Mouse (Mus musculus): ENCODE data around the gene C2cd4b. TPM values are rescaled to one million over a fixed set of nuclear protein-coding genes. Genes with fewer than 3 reads are reported as not detected.
A peak's percentile ranks its signal among the peaks of the same experiment; 100 is the strongest.

The C2cd4b gene
- polyA plus RNA-seq, 1 experiment from 2014 or later: 1.7 TPM

- no peaks in the 10 kb centered on the region for H3K27me3 ChIP-seq (replicated peaks)
- no peak overlapping the region for H3K9ac ChIP-seq
- no peak overlapping the region for H3K4me3 ChIP-seq (replicated peaks)
- no peak overlapping the region for H3K27ac ChIP-seq
- no peak overlapping the region for H3K4me2 ChIP-seq
- no peaks in the 10 kb centered on the region for H3K9me3 ChIP-seq
- H3K4me1 ChIP-seq: 0 out of 2 replicates have a peak, but pooled peaks cover 2% of the 10 kb centered on the region
- H3K36me3 ChIP-seq: no peaks in the 10 kb centered on the region
- ATAC-seq (ENCODE audit: insufficient read depth, low FRiP score, low read depth): peak; percentile 47; the same call in 1 of the 2 replicates
- 13% methylated on average over 8 of the region's 8 CpGs for WGBS
Observed at GRCm38 (mm10) chr9:67778553-67778952, 19.3 kb downstream of the C2cd4b start.

GRCm38 (mm10) chr9:67782786-67783185, 23.5 kb downstream of the C2cd4b start:
- H3K36me3 ChIP-seq: no peaks in the 10 kb centered on the region
- H3K4me3 ChIP-seq (replicated peaks): no peak overlapping the region
- no peak for ATAC-seq (ENCODE audit: insufficient read depth, low FRiP score, low read depth)
- no peaks in the 10 kb centered on the region for H3K9me3 ChIP-seq
- 58% methylated on average over 6 of the region's 6 CpGs for WGBS
- 0 out of 2 replicates have a peak, but pooled peaks cover 2% of the 10 kb centered on the region for H3K4me1 ChIP-seq
- H3K27ac ChIP-seq: no peak overlapping the region
- H3K9ac ChIP-seq: no peak overlapping the region
- H3K4me2 ChIP-seq: no peak overlapping the region
- H3K27me3 ChIP-seq (replicated peaks): no peaks in the 10 kb centered on the region

GRCm38 (mm10) chr9:67783464-67783863, 24.2 kb downstream of the C2cd4b start:
- 82% methylated on average over 3 of the region's 3 CpGs for WGBS
- ATAC-seq (ENCODE audit: insufficient read depth, low FRiP score, low read depth): no peak
- H3K9ac ChIP-seq: no peak overlapping the region
- no peaks in the 10 kb centered on the region for H3K36me3 ChIP-seq
- H3K4me2 ChIP-seq: no peak overlapping the region
- no peaks in the 10 kb centered on the region for H3K27me3 ChIP-seq (replicated peaks)
- H3K4me1 ChIP-seq: 0 out of 2 replicates have a peak, but pooled peaks cover 2% of the 10 kb centered on the region
- no peak overlapping the region for H3K4me3 ChIP-seq (replicated peaks)
- H3K27ac ChIP-seq: no peak overlapping the region
- no peaks in the 10 kb centered on the region for H3K9me3 ChIP-seq

- Histone ChIP-seq H3K9ac (no peak overlapping the region), H3K4me2 (no peak overlapping the region), H3K4me1 (no peaks in the 10 kb centered on the region), H3K27me3 (replicated peaks) (no peaks in the 10 kb centered on the region), H3K9me3 (no peaks in the 10 kb centered on the region), H3K27ac (no peak overlapping the region), H3K36me3 (no peaks in the 10 kb centered on the region), H3K4me3 (replicated peaks) (no peak overlapping the region)
- no peak for ATAC-seq (ENCODE audit: insufficient read depth, low FRiP score, low read depth)
Observed at GRCm38 (mm10) chr9:67783925-67784324, 24.7 kb downstream of the C2cd4b start.

- H3K9ac ChIP-seq: no peak overlapping the region
- no peaks in the 10 kb centered on the region for H3K9me3 ChIP-seq
- H3K4me1 ChIP-seq: no peaks in the 10 kb centered on the region
- H3K27ac ChIP-seq: no peak overlapping the region
- no peaks in the 10 kb centered on the region for H3K27me3 ChIP-seq (replicated peaks)
- H3K36me3 ChIP-seq: no peaks in the 10 kb centered on the region
- WGBS: 77% methylated on average over 7 of the region's 7 CpGs
- no peak overlapping the region for H3K4me2 ChIP-seq
- no peak for ATAC-seq (ENCODE audit: insufficient read depth, low FRiP score, low read depth)
- no peak overlapping the region for H3K4me3 ChIP-seq (replicated peaks)
Observed at GRCm38 (mm10) chr9:67786311-67786710, 27.1 kb downstream of the C2cd4b start.

GRCm38 (mm10) chr9:67787671-67788070, 28.4 kb downstream of the C2cd4b start:
- no peaks in the 10 kb centered on the region for H3K9me3 ChIP-seq
- H3K27ac ChIP-seq: no peak overlapping the region
- WGBS: 57% methylated on average over 6 of the region's 6 CpGs
- no peak overlapping the region for H3K4me2 ChIP-seq
- H3K9ac ChIP-seq: no peak overlapping the region
- H3K36me3 ChIP-seq: no peaks in the 10 kb centered on the region
- ATAC-seq (ENCODE audit: insufficient read depth, low FRiP score, low read depth): no peak
- no peak overlapping the region for H3K4me3 ChIP-seq (replicated peaks)
- no peaks in the 10 kb centered on the region for H3K27me3 ChIP-seq (replicated peaks)
- H3K4me1 ChIP-seq: no peaks in the 10 kb centered on the region

- ATAC-seq (ENCODE audit: insufficient read depth, low FRiP score, low read depth): no peak
- no peak overlapping the region for H3K4me2 ChIP-seq
Observed at GRCm38 (mm10) chr9:67792405-67792804, 33.2 kb downstream of the C2cd4b start.

GRCm38 (mm10) chr9:67793501-67793900, 34.3 kb downstream of the C2cd4b start:
- H3K9me3 ChIP-seq: no peaks in the 10 kb centered on the region
- no peak overlapping the region for H3K4me3 ChIP-seq (replicated peaks)
- H3K9ac ChIP-seq: no peak overlapping the region
- 64% methylated on average over 6 of the region's 6 CpGs for WGBS
- ATAC-seq (ENCODE audit: insufficient read depth, low FRiP score, low read depth): no peak
- H3K27me3 ChIP-seq (replicated peaks): no peaks in the 10 kb centered on the region
- H3K4me2 ChIP-seq: no peak overlapping the region
- no peaks in the 10 kb centered on the region for H3K36me3 ChIP-seq
- no peak overlapping the region for H3K27ac ChIP-seq
- H3K4me1 ChIP-seq: no peaks in the 10 kb centered on the region

More at GRCm38 (mm10) chr9:67792405-67792804, 33.2 kb downstream of the C2cd4b start:
- Histone ChIP-seq H3K36me3 (no peaks in the 10 kb centered on the region), H3K4me3 (replicated peaks) (no peak overlapping the region), H3K27ac (no peak overlapping the region), H3K4me1 (no peaks in the 10 kb centered on the region), H3K27me3 (replicated peaks) (no peaks in the 10 kb centered on the region), H3K9me3 (no peaks in the 10 kb centered on the region), H3K9ac (no peak overlapping the region)
- WGBS: 61% methylated on average over 5 of the region's 5 CpGs

GRCm38 (mm10) chr9:67794216-67794615, 35.0 kb downstream of the C2cd4b start:
- Histone ChIP-seq H3K4me2 (no peak overlapping the region), H3K9me3 (no peaks in the 10 kb centered on the region), H3K27me3 (replicated peaks) (no peaks in the 10 kb centered on the region), H3K9ac (no peak overlapping the region), H3K36me3 (no peaks in the 10 kb centered on the region), H3K4me1 (no peaks in the 10 kb centered on the region), H3K27ac (no peak overlapping the region), H3K4me3 (replicated peaks) (no peak overlapping the region)
- ATAC-seq (ENCODE audit: insufficient read depth, low FRiP score, low read depth): no peak
- WGBS: 70% methylated on average over 1 of the region's 1 CpGs

- 81% methylated on average over 4 of the region's 4 CpGs for WGBS
- Histone ChIP-seq H3K27me3 (replicated peaks) (no peaks in the 10 kb centered on the region), H3K36me3 (no peaks in the 10 kb centered on the region), H3K9ac (no peak overlapping the region), H3K9me3 (no peaks in the 10 kb centered on the region), H3K4me1 (no peaks in the 10 kb centered on the region), H3K27ac (no peak overlapping the region), H3K4me2 (no peak overlapping the region), H3K4me3 (replicated peaks) (no peak overlapping the region)
- no peak for ATAC-seq (ENCODE audit: insufficient read depth, low FRiP score, low read depth)
Observed at GRCm38 (mm10) chr9:67794668-67795067, 35.4 kb downstream of the C2cd4b start.

GRCm38 (mm10) chr9:67795205-67795675, 36.0 kb downstream of the C2cd4b start:
- peak overlapping the region; percentile 8; the same call in 1 of the 2 replicates for H3K4me2 ChIP-seq

GRCm38 (mm10) chr9:67799078-67799819, 40.0 kb downstream of the C2cd4b start:
- no peak overlapping the region for H3K4me3 ChIP-seq (replicated peaks)
- no peaks in the 10 kb centered on the region for H3K4me1 ChIP-seq
- no peaks in the 10 kb centered on the region for H3K36me3 ChIP-seq
- H3K4me2 ChIP-seq: no peak overlapping the region
- WGBS: 52% methylated on average over 14 of the region's 14 CpGs
- peak; percentile 50; the same call in 1 of the 2 replicates for ATAC-seq (ENCODE audit: insufficient read depth, low FRiP score, low read depth)
- H3K9me3 ChIP-seq: no peaks in the 10 kb centered on the region
- H3K9ac ChIP-seq: no peak overlapping the region
- no peak overlapping the region for H3K27ac ChIP-seq
- no peaks in the 10 kb centered on the region for H3K27me3 ChIP-seq (replicated peaks)

More at GRCm38 (mm10) chr9:67795205-67795675, 36.0 kb downstream of the C2cd4b start:
- H3K36me3 ChIP-seq: no peaks in the 10 kb centered on the region
- H3K27me3 ChIP-seq (replicated peaks): no peaks in the 10 kb centered on the region
- 59% methylated on average over 14 of the region's 14 CpGs for WGBS
- no peak overlapping the region for H3K27ac ChIP-seq
- no peak overlapping the region for H3K4me3 ChIP-seq (replicated peaks)
- ATAC-seq (ENCODE audit: insufficient read depth, low FRiP score, low read depth): no peak
- no peak overlapping the region for H3K9ac ChIP-seq
- no peaks in the 10 kb centered on the region for H3K9me3 ChIP-seq
- H3K4me1 ChIP-seq: no peaks in the 10 kb centered on the region

Data from stomach, embryonic 15.5 days (tissue).